Mouse (Mus musculus): Measurements from ENCODE around the gene Gm16451.
"Not testable (repeated sequence)": the region's sequence is repeated elsewhere in the genome, so short reads cannot be mapped to it uniquely, and the experiment has no call there.

Gm16451 gene

DNA sequence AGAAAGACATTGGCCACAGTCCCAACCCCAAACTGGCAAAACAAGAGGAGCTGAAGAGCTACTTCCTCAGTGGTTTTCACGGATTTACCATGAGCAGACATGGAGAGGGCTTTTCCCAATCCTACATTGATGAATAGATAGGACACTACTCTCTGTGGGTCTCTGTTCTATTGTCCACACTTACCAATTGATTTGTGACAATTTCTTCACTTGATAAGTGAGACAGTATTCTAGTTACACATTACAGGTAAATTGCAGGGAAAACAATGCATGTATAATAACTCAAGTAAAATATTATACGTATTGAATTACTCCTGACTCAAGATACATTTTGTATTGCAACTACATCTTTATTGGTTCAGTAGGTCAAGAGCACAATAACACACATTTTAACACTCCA is at the start of gene Gm16451:
Gene Gm16451, minus strand, starts transcription at position 101 of the 400 bp plus-strand sequence.
- DNase-seq (ENCODE audit: low spot score), result not testable (repeated sequence)

DNA sequence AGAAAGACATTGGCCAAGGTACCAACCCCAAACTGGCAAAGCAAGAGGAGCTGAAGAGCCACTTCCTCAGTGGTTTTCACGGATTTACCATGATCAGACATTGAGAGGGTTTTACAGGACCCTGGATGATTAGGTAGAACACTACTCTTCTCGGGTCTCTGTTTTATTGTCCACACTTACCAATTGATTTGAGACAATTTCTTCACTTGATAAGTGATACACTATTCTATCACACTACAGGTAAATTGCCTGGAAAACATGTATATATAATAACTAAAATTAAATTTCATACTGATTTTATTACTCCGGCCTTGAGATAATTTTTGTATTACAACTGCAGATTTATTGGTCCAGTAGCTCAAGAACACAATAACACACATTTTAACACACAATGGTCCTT is 45.9 kb upstream of the Gm16451 start, which contains the start of gene Vmn1r142:
Gene Vmn1r142, minus strand, starts transcription at position 101 of the 400 bp plus-strand sequence.
- DNase-seq (ENCODE audit: low spot score), result not testable (repeated sequence)

DNA sequence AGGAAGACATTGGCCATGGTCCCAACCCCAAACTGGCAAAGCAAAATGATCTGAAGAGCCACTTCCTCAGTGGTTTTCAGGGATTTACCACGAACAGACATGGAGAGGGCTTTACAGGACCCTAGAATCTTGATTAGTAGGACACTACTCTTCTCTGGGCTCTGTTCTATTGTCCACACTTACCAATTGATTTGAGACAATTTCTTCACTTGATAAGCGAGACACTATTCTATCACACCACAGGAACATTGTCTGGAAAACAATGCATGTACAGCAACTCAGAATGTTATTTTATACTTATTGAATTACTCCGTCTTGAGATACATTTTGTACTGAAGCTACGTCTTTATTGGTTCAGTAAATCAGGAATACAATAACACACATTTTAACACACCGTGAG is 16.6 kb upstream of the Gm16451 start, which contains the start of gene Gm10666:
Gene Gm10666, minus strand, starts transcription at position 101 of the 400 bp plus-strand sequence.
- not testable (repeated sequence) for DNase-seq (ENCODE audit: low spot score)

DNA sequence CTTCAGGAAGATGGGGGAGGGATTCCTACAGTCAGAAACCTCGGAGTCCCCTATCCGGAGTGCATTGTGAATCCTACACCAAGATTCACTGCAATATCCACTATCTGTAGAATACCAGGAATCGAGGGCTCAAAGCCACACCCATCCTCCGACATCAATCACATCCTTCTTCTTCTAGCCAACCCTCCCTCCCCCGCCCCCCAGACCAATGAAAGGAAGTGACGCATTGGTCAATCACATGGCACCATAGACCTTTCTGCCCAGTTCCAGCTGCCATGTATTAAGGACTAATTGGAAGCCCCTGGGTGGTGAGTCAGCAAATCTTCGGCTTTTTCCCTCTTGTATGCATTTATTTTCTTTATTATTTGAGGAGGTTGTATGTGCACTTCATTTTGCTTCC is 49.3 kb downstream of the Gm16451 start, which contains the start of gene Vmn1r139:
Gene Vmn1r139, plus strand, starts transcription at position 301 of the 400 bp plus-strand sequence.
- DNase-seq (ENCODE audit: low spot score), result not testable (repeated sequence)
